Mouse (Mus musculus): ENCODE data around the gene Nfkbil1. TPM values are rescaled to one million over a fixed set of nuclear protein-coding genes. Genes with fewer than 3 reads are reported as not detected.

Nfkbil1 gene
- polyA plus RNA-seq, 1 experiment from 2014 or later, result 4.3 TPM

- no peak overlapping the region for H3K27ac ChIP-seq (ENCODE audit: low read depth)
- H3K4me2 ChIP-seq (ENCODE audit: low read length), result no peak overlapping the region
- WGBS, result 62% methylated on average over 1 of the region's 1 CpGs
- H3K4me1 ChIP-seq (replicated peaks; ENCODE audit: control insufficient read depth, insufficient read depth, low read length), result no peaks in the 10 kb centered on the region
- H3K36me3 ChIP-seq (ENCODE audit: control insufficient read depth, insufficient read depth, low read length), result no peaks in the 10 kb centered on the region
- H3K4me3 ChIP-seq (ENCODE audit: low read depth, low read length), result no peak overlapping the region
- ATAC-seq (replicated peaks; ENCODE audit: low FRiP score, low TSS enrichment, low read depth) (no peak), DNase-seq (ENCODE audit: low spot score) (no peak)
- no peaks in the 10 kb centered on the region for H3K9me3 ChIP-seq (ENCODE audit: control insufficient read depth, low read length)
- peaks cover 10% of the 10 kb centered on the region for H3K27me3 ChIP-seq (replicated peaks; ENCODE audit: control insufficient read depth, insufficient read depth, low read length)
- H3K9ac ChIP-seq (ENCODE audit: low read length), result no peak overlapping the region
Observed at GRCm38 (mm10) chr17:35267399-35268086, 32.0 kb upstream of the Nfkbil1 start.

DNA sequence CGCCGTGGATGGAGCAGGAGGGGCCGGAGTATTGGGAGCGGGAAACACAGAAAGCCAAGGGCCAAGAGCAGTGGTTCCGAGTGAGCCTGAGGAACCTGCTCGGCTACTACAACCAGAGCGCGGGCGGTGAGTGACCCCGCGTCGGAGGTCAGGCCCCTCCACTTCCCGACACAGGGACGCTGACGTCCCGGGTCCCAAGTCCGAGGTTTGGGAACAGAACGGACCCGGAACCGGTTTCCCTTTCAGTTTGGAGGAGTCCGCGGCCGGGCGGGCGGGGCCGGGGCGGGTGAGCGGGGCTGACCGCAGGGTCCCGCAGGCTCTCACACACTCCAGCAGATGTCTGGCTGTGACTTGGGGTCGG lies 27.9 kb upstream of the Nfkbil1 start:
- peak overlapping the region; percentile 60 for H3K4me3 ChIP-seq (ENCODE audit: low read depth, low read length)
- H3K4me2 ChIP-seq (ENCODE audit: low read length), result peak overlapping the region; percentile 62
- H3K27ac ChIP-seq (ENCODE audit: low read depth), result no peak overlapping the region
- peaks cover 21% of the 10 kb centered on the region for H3K27me3 ChIP-seq (replicated peaks; ENCODE audit: control insufficient read depth, insufficient read depth, low read length)
- 3% methylated on average over 29 of the region's 31 CpGs for WGBS
- H3K4me1 ChIP-seq (replicated peaks; ENCODE audit: control insufficient read depth, insufficient read depth, low read length), result no peaks in the 10 kb centered on the region
- H3K9me3 ChIP-seq (ENCODE audit: control insufficient read depth, low read length), result no peaks in the 10 kb centered on the region
- H3K9ac ChIP-seq (ENCODE audit: low read length), result peak overlapping the region; percentile 51; the same call in 1 of the 2 replicates
- DNase-seq (ENCODE audit: low spot score), result peak; percentile 73
- no peaks in the 10 kb centered on the region for H3K36me3 ChIP-seq (ENCODE audit: control insufficient read depth, insufficient read depth, low read length)
- peak; percentile 30; the same call in 1 of the 2 replicates for ATAC-seq (replicated peaks; ENCODE audit: low FRiP score, low TSS enrichment, low read depth)

DNA sequence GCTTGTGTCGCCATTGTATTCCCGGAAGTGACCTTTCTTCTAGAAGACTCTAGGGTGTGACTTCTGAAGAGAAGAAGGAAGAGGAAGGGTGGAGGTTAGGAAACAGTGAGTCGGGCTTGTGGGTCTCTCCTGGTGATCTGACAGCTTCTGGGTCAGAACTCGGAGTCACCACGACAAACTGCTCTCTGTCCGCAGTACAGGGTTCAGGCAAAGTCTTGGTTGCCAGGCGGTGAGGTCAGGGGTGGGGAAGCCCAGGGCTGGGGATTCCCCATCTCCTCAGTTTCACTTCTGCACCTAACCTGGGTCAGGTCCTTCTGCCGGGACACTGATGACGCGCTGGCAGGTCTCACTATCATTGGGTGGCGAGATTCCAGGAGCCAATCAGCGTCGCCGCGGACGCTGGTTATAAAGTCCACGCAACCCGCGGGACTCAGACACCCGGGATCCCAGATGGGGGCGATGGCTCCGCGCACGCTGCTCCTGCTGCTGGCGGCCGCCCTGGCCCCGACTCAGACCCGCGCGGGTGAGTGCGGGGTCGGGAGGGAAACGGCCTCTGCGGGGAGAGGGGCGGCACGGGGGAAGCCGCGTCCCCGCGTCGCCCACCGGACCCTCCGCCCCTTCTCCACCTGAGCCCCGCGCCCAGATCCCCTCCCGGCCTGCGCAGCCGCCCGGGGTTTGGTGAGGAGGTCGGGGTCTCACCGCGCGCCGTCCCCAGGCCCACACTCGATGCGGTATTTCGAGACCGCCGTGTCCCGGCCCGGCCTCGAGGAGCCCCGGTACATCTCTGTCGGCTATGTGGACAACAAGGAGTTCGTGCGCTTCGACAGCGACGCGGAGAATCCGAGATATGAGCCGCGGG lies 27.3 kb upstream of the Nfkbil1 start, which contains the start of gene H2-D1:
Gene H2-D1 (plus strand): TSS at position 67 of the 859 bp plus-strand sequence.
- DNase-seq (ENCODE audit: low spot score), result peak; percentile 96
- H3K9ac ChIP-seq (ENCODE audit: low read length), result peak within 1 kb of the TSS; percentile 51; the same call in 1 of the 2 replicates
- no peaks in the 10 kb centered on the region for H3K4me1 ChIP-seq (replicated peaks; ENCODE audit: control insufficient read depth, insufficient read depth, low read length)
- H3K4me2 ChIP-seq (ENCODE audit: low read length), result peak within 1 kb of the TSS; percentile 62
- WGBS, result 1% methylated on average over 73 of the region's 73 CpGs
- no peaks in the 10 kb centered on the region for H3K36me3 ChIP-seq (ENCODE audit: control insufficient read depth, insufficient read depth, low read length)
- H3K9me3 ChIP-seq (ENCODE audit: control insufficient read depth, low read length), result no peaks in the 10 kb centered on the region
- peak; percentile 88 for ATAC-seq (replicated peaks; ENCODE audit: low FRiP score, low TSS enrichment, low read depth)
- no peak within 1 kb of the TSS for H3K27ac ChIP-seq (ENCODE audit: low read depth)
- H3K27me3 ChIP-seq (replicated peaks; ENCODE audit: control insufficient read depth, insufficient read depth, low read length), result peaks cover 21% of the 10 kb centered on the region
- H3K4me3 ChIP-seq (ENCODE audit: low read depth, low read length), result peak within 1 kb of the TSS; percentile 60

DNA sequence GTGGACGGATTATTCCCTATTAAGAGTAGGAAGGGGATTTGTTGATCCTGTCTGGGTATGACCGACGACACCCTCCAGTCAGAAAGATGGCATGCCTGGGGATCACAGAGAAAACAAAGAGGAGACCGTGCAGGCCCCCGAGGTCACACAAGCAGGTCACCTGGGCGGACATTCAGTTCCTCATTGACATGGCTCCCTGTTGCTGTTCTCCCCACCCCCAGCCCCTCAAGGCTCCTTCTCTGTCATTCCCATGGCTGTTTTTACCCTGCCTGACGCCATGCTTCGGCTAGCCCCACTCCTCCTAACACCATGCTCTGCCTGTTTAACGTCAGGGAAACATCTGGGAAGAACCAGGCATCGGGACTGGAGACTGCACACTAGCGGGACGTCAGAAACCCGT lies 26.1 kb upstream of the Nfkbil1 start:
- no peaks in the 10 kb centered on the region for H3K9me3 ChIP-seq (ENCODE audit: control insufficient read depth, low read length)
- H3K27me3 ChIP-seq (replicated peaks; ENCODE audit: control insufficient read depth, insufficient read depth, low read length), result peaks cover 21% of the 10 kb centered on the region
- H3K4me1 ChIP-seq (replicated peaks; ENCODE audit: control insufficient read depth, insufficient read depth, low read length), result no peaks in the 10 kb centered on the region

GRCm38 (mm10) chr17:35259621-35260020 lies 24.0 kb upstream of the Nfkbil1 start:
- H3K4me3 ChIP-seq (ENCODE audit: low read depth, low read length), result no peak overlapping the region
- no peak for ATAC-seq (replicated peaks; ENCODE audit: low FRiP score, low TSS enrichment, low read depth)
- H3K9me3 ChIP-seq (ENCODE audit: control insufficient read depth, low read length), result no peaks in the 10 kb centered on the region
- DNase-seq (ENCODE audit: low spot score), result no peak
- no peaks in the 10 kb centered on the region for H3K36me3 ChIP-seq (ENCODE audit: control insufficient read depth, insufficient read depth, low read length)
- 75% methylated on average over 4 of the region's 4 CpGs for WGBS
- H3K4me1 ChIP-seq (replicated peaks; ENCODE audit: control insufficient read depth, insufficient read depth, low read length), result no peaks in the 10 kb centered on the region
- H3K9ac ChIP-seq (ENCODE audit: low read length), result no peak overlapping the region
- peaks cover 16% of the 10 kb centered on the region for H3K27me3 ChIP-seq (replicated peaks; ENCODE audit: control insufficient read depth, insufficient read depth, low read length)
- no peak overlapping the region for H3K4me2 ChIP-seq (ENCODE audit: low read length)
- H3K27ac ChIP-seq (ENCODE audit: low read depth), result no peak overlapping the region

More for the DNA sequence above, 26.1 kb upstream of the Nfkbil1 start:
- ATAC-seq (replicated peaks; ENCODE audit: low FRiP score, low TSS enrichment, low read depth) (no peak), DNase-seq (ENCODE audit: low spot score) (no peak)
- WGBS, result 62% methylated on average over 13 of the region's 13 CpGs
- Histone ChIP-seq H3K4me3 (ENCODE audit: low read depth, low read length) (no peak overlapping the region), H3K9ac (ENCODE audit: low read length) (no peak overlapping the region), H3K36me3 (ENCODE audit: control insufficient read depth, insufficient read depth, low read length) (no peaks in the 10 kb centered on the region), H3K4me2 (ENCODE audit: low read length) (no peak overlapping the region), H3K27ac (ENCODE audit: low read depth) (no peak overlapping the region)

DNA sequence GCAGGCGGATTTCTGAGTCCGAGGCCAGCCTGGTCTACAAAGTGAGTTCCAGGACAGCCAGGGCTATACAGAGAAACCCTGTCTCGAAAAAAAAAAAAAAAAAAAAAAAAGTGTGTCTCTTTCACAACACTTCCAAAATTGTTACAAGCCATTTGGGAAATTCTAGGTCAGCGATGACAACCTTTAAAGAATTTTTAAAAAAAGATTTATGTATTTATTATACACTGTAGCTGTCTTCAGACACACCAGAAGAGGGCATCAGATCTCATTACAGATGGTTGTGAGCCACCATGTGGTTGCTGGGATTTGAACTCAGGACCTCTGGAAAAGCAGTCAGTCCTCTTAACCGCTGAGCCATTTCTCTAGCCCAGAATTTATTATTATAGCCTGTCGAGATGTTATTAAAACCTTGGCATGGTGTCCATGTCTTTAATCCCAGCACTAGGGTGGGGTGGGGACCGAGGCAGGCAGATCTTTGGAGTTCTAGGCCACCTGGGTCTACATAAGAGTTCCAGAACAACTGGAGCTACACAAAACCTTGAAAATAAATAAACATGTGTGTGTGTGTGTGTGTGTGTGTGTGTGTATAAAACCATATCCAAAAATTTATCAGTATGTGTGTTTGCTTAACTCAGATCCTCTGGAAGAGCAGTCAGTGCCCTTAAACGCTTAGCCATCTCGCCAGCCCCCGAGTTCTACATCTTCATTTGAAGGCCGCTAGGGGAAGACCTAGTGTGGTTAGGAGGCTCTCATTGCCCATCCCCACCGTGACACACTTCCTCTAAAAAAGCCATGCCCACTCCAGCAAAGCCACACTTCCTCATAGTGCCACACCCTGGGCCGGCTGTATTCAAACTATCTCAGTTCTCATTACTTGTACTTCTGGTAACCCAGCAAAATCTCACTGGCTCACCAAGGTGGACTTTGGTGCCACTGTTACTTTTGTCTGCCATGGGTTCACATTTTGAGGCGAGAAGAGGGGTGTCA lies 23.2 kb upstream of the Nfkbil1 start:
- Histone ChIP-seq H3K9ac (ENCODE audit: low read length) (no peak overlapping the region), H3K27me3 (replicated peaks; ENCODE audit: control insufficient read depth, insufficient read depth, low read length) (peaks cover 13% of the 10 kb centered on the region), H3K4me3 (ENCODE audit: low read depth, low read length) (no peak overlapping the region), H3K4me1 (replicated peaks; ENCODE audit: control insufficient read depth, insufficient read depth, low read length) (no peaks in the 10 kb centered on the region), H3K4me2 (ENCODE audit: low read length) (no peak overlapping the region), H3K27ac (ENCODE audit: low read depth) (no peak overlapping the region), H3K9me3 (ENCODE audit: control insufficient read depth, low read length) (no peaks in the 10 kb centered on the region), H3K36me3 (ENCODE audit: control insufficient read depth, insufficient read depth, low read length) (peaks cover 5% of the 10 kb centered on the region)
- DNase-seq (ENCODE audit: low spot score), result no peak
- 61% methylated on average over 13 of the region's 14 CpGs for WGBS
- no peak for ATAC-seq (replicated peaks; ENCODE audit: low FRiP score, low TSS enrichment, low read depth)

DNA sequence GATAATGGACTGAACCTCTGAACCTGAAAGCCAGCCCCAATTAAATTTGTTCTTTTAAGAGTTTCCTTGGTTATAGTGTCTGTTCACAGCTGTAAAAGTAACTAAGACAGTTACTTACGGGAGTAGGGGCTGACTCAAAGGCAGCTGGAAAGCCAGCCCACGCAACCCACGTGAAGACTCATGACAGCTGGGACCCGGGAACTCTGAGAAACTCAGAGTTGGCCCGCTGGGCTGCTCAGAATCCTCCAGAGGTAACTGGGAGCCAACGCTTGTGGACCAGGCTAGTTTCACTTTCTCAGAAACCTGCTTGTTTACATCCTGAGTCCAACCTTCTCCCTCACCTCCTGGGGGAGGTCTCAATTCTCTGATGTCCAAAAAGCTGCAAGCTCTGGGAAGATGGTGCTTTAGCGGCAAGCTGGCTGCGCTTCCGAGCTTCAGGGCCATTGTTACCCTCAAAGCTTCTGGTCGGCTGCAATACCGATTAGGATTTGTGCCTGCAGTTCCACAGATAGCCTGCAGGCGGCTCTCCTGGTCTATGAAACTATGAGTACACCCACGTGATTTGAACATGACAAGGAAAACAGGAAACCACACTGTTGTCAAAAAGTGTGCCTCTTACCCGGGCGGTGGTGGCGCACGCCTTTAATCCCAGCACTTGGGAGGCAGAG lies 22.4 kb upstream of the Nfkbil1 start:
- Histone ChIP-seq H3K36me3 (ENCODE audit: control insufficient read depth, insufficient read depth, low read length) (peaks cover 14% of the 10 kb centered on the region), H3K4me1 (replicated peaks; ENCODE audit: control insufficient read depth, insufficient read depth, low read length) (no peaks in the 10 kb centered on the region), H3K27ac (ENCODE audit: low read depth) (no peak overlapping the region), H3K4me2 (ENCODE audit: low read length) (peak overlapping the region; percentile 38), H3K9me3 (ENCODE audit: control insufficient read depth, low read length) (no peaks in the 10 kb centered on the region), H3K4me3 (ENCODE audit: low read depth, low read length) (0 out of 2 replicates have a peak overlapping the region, but pooled peaks have one; percentile 8), H3K9ac (ENCODE audit: low read length) (no peak overlapping the region), H3K27me3 (replicated peaks; ENCODE audit: control insufficient read depth, insufficient read depth, low read length) (peaks cover 13% of the 10 kb centered on the region)
- ATAC-seq (replicated peaks; ENCODE audit: low FRiP score, low TSS enrichment, low read depth), result no peak
- peak; percentile 87 for DNase-seq (ENCODE audit: low spot score)
- 18% methylated on average over 17 of the region's 17 CpGs for WGBS

Measured in intestine, embryonic 14.5 days (tissue).